35 mouse cellular contexts compared by ENCODE assay signal in genomic region chr1:79997911-79998310, GRCm38 (mm10).
"Had no signal": no experiment of that assay in that cellular context is flagged by ENCODE, and none has a peak within 500 bp of the region (broad histone marks: within the 10 kb centered on the region; RNA-seq: fewer than 3 reads in every experiment).

No protein-coding gene starts in this region.

- H3K9me3 ChIP-seq: heart, embryonic 10.5 days; heart, embryonic 12.5 days; heart, embryonic 13.5 days; heart, embryonic 15.5 days; hindbrain, embryonic 10.5 days; hindbrain, embryonic 12.5 days; hindbrain, embryonic 13.5 days; hindbrain, embryonic 15.5 days; intestine, embryonic 15.5 days; kidney, embryonic 15.5 days had no signal

- H3K4me1 ChIP-seq: hindbrain, embryonic 12.5 days; hindbrain, embryonic 13.5 days; hindbrain, embryonic 15.5 days; intestine, embryonic 15.5 days; kidney, embryonic 15.5 days had no signal

- H3K4me2 ChIP-seq: heart, embryonic 11.5 days; heart, embryonic 12.5 days; heart, embryonic 13.5 days; heart, embryonic 15.5 days; hindbrain, embryonic 12.5 days; hindbrain, embryonic 13.5 days; hindbrain, embryonic 14.5 days; hindbrain, embryonic 15.5 days; intestine, embryonic 15.5 days; kidney, embryonic 15.5 days had no signal

- H3K9ac ChIP-seq: heart, embryonic 12.5 days; heart, embryonic 13.5 days; heart, embryonic 15.5 days; hindbrain, embryonic 12.5 days; hindbrain, embryonic 13.5 days; hindbrain, embryonic 14.5 days; hindbrain, embryonic 15.5 days; intestine, embryonic 15.5 days; kidney, embryonic 15.5 days had no signal

- DNase-seq: heart, postnatal 10 days; heart, postnatal 14 days; heart, postnatal 36 days; heart, postnatal 4 days; kidney, adult 11 months; kidney, adult 18-20 months; kidney, adult 2 months; kidney, adult 8-10 months; kidney, adult 9 months; kidney, postnatal 10 days; kidney, postnatal 14 days; kidney, postnatal 25 days; kidney, postnatal 36 days; kidney, postnatal 4 days; layer of hippocampus, adult 9-11 months; layer of hippocampus, postnatal 36 days had no signal

- H3K27me3 ChIP-seq: heart, embryonic 12.5 days; heart, embryonic 13.5 days; heart, embryonic 15.5 days; hindbrain, embryonic 12.5 days; hindbrain, embryonic 13.5 days; hindbrain, embryonic 15.5 days; intestine, embryonic 15.5 days; kidney, embryonic 15.5 days had no signal

- H3K27ac ChIP-seq: heart, embryonic 10.5 days; heart, embryonic 13.5 days; heart, embryonic 15.5 days; hindbrain, embryonic 10.5 days; hindbrain, embryonic 12.5 days; hindbrain, embryonic 13.5 days; hindbrain, embryonic 14.5 days; hindbrain, embryonic 15.5 days; hindbrain, postnatal 0 days; intestine, embryonic 15.5 days; kidney, embryonic 15.5 days; kidney, postnatal 0 days; layer of hippocampus, adult 2 months had no signal

- H3K4me3 ChIP-seq: heart, embryonic 10.5 days; heart, embryonic 12.5 days; heart, embryonic 13.5 days; heart, embryonic 15.5 days; hindbrain, embryonic 10.5 days; hindbrain, embryonic 12.5 days; hindbrain, embryonic 13.5 days; hindbrain, embryonic 15.5 days; intestine, embryonic 15.5 days; kidney, embryonic 15.5 days; layer of hippocampus, adult 2 months had no signal

- H3K36me3 ChIP-seq: heart, embryonic 10.5 days; heart, embryonic 12.5 days; heart, embryonic 13.5 days; heart, embryonic 15.5 days; hindbrain, embryonic 10.5 days; hindbrain, embryonic 12.5 days; hindbrain, embryonic 13.5 days; hindbrain, embryonic 15.5 days; intestine, embryonic 15.5 days; kidney, embryonic 15.5 days had no signal

- ATAC-seq: hindbrain, embryonic 16.5 days; hindbrain, postnatal 0 days; inflammation-experienced regulatory T-cells, adult 6 months; intestine, embryonic 15.5 days; intestine, embryonic 16.5 days; intestine, postnatal 0 days had no signal
